Mouse (Mus musculus) thymus, postnatal 14 days (tissue): ENCODE measurements around the gene Tead3.
A peak's percentile ranks its signal among the peaks of the same experiment; 100 is the strongest.

Experiments
- DNase-seq: peaks from one replicate; pipeline ENCODE4 v3.0.0; 2021

The Tead3 gene

GRCm38 (mm10) chr17:28300850-28301249 is 49.8 kb downstream of the Tead3 start:
- no peak for DNase-seq

GRCm38 (mm10) chr17:28300323-28300722 is 50.3 kb downstream of the Tead3 start:
- no peak for DNase-seq

GRCm38 (mm10) chr17:28299669-28300320 is 50.8 kb downstream of the Tead3 start:
- DNase-seq: no peak

GRCm38 (mm10) chr17:28298888-28299287 is 51.7 kb downstream of the Tead3 start:
- DNase-seq: no peak

- no peak for DNase-seq
Measured at GRCm38 (mm10) chr17:28294449-28295333, 55.9 kb downstream of the Tead3 start.

GRCm38 (mm10) chr17:28293716-28294115 is 56.9 kb downstream of the Tead3 start:
- no peak for DNase-seq

GRCm38 (mm10) chr17:28291346-28291745 is 59.3 kb downstream of the Tead3 start:
- no peak for DNase-seq

GRCm38 (mm10) chr17:28290671-28291070 is 59.9 kb downstream of the Tead3 start:
- DNase-seq: no peak

- no peak for DNase-seq
Measured at GRCm38 (mm10) chr17:28290262-28290661, 60.4 kb downstream of the Tead3 start.

GRCm38 (mm10) chr17:28287980-28288379 is 62.6 kb downstream of the Tead3 start:
- DNase-seq: peak; percentile 69

- no peak for DNase-seq
Measured at GRCm38 (mm10) chr17:28287578-28287977, 63.0 kb downstream of the Tead3 start.

- DNase-seq: no peak
Measured at GRCm38 (mm10) chr17:28286964-28287363, 63.7 kb downstream of the Tead3 start.

GRCm38 (mm10) chr17:28286133-28286532 is 64.5 kb downstream of the Tead3 start:
- DNase-seq: no peak

GRCm38 (mm10) chr17:28283199-28283598 is 67.4 kb downstream of the Tead3 start:
- no peak for DNase-seq

- no peak for DNase-seq
Measured at GRCm38 (mm10) chr17:28281866-28282441, 68.7 kb downstream of the Tead3 start.
